Mouse (Mus musculus) right cerebral cortex, adult 18-20 months (tissue): ENCODE results near the gene Emsy.

Source experiments
- DNase-seq: peaks from one replicate; pipeline ENCODE4 v3.0.0; 2022; ENCODE audit warnings: mixed read lengths

The Emsy gene

DNA sequence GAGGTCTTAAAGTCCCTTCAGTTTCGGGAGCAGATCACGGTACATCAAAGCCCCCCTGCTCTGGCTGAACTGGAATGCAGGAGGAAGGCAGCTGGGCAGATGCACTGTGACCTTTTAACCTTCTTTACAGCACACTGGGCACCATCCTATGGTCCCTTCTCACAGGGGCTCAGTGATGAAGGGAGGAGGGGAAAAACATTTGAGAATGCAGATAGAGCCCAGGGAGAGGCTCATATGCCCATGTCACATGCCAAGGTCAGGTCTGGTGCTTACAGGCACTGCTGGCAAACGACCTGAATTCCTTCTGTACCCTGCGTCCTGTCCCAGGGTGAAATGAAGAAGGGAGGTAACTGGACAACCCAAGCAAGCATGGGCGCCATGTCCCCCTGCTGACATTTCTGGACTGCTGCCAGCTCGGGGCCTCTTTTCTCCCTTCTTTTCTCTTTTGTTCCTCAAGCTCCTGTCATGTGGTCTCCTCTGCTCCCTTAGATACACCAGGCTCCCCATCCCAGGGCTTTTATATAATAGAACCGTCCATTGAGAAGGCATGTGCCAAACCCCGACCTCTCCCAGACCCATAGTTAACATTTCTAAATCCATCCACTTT, 118.5 kb downstream of the Emsy start:
- DNase-seq, result no peak

DNA sequence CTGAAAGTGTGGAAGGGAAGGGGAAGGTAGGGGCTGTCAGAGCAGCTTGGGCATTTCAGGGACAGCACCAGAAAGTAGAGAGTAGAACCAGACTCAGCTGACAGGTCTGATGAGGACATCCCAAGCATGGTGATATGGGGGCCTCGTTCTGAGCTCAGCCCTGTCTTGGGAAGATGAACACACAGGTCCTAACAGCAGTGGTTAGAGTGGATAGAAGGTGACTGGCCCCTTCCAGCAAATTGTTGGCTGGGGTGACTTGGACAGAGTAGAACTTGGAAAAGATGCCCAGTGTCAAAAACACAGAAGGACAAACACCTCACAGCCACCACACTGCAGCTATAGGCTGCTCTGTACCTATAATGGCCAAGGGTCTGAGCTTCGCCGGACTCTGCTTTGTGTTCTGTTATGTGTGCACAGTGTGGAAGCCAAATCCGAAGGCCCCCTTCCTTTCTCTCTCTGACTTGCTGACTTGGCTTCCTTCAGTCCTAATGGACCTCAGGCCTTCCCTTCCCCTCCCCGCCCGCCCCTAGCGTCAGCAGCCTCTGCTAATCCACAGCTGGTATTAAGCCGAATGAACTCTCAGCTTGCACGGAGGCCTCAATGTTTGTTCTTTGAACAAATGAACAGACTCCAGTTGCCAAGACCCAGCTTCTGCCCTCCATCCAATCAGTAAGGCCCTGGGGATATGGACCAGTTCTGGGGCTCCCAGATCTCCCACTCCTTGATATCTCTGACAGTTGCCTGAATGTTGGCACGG, 119.2 kb downstream of the Emsy start:
- DNase-seq, result no peak
